Mouse (Mus musculus) thymus, postnatal 10 days (tissue): Measurements from ENCODE around the gene Atp6v0d1.
"Not testable (repeated sequence)": the region's sequence is repeated elsewhere in the genome, so short reads cannot be mapped to it uniquely, and the experiment has no call there.

Source experiments
- DNase-seq, 2 experiments: peaks; one replicate each; pipeline ENCODE4 v3.0.0; 2021; ENCODE audit warnings: low spot score in 2 of 2

Gene Atp6v0d1

DNA sequence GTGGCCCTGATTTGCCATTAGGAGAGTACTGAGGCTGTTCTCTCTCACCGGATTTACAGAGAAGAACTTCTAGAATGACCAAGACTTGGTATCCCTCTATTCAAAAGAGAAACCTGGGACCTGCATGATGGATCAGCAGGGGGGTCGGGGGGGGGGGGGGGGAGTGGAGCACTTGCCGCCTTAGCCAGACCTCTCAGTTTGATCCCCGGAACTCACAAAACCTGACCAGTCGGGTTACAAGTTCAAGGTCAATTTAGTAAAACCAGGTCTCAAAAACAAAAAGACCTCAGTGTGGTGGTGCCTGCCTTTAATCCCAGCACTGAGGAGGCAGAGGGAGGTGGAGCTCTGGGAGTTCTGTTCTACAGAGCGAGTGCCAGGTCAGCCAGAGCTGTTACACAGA, 8.9 kb upstream of the Atp6v0d1 start:
- DNase-seq = no peak

DNA sequence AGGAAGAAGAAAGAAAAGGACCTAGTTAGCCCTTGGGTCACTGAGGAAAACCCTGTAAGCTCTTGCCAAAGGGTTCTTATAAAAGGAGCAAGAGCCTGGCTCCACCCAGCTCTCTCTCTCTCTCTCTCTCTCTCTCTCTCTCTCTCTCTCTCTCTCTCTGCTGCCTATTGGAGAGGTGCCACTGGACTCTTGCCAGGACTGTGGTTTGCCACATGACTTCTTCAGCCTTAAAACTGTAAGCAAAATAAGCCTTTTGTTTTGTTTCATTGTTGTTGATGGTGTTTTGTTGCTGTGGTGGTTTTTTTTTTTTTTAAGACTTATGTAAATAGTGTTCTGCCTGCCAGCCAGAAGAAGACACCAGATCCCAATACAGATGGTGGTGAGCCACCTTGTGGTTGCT, 7.6 kb upstream of the Atp6v0d1 start:
- DNase-seq = no peak

DNA sequence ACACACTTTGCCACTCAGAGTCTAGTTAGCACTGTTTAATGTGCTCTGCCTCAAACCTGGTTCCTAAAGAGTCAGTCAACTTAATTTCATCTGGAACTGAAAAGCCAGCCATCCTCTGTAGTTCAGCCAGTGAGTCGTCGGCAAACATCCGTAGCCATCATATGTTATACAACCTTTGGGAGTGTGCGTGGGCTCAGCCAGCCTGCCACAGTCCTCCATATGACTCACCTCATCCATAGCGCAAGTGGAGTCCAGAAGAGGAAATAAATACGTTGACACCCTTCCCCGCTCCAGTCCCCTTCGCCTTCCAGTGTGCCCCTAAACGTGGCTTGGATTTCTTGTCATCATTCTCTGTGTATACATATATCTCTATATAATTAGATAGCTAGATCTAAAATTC, 6.0 kb upstream of the Atp6v0d1 start:
- DNase-seq = no peak

DNA sequence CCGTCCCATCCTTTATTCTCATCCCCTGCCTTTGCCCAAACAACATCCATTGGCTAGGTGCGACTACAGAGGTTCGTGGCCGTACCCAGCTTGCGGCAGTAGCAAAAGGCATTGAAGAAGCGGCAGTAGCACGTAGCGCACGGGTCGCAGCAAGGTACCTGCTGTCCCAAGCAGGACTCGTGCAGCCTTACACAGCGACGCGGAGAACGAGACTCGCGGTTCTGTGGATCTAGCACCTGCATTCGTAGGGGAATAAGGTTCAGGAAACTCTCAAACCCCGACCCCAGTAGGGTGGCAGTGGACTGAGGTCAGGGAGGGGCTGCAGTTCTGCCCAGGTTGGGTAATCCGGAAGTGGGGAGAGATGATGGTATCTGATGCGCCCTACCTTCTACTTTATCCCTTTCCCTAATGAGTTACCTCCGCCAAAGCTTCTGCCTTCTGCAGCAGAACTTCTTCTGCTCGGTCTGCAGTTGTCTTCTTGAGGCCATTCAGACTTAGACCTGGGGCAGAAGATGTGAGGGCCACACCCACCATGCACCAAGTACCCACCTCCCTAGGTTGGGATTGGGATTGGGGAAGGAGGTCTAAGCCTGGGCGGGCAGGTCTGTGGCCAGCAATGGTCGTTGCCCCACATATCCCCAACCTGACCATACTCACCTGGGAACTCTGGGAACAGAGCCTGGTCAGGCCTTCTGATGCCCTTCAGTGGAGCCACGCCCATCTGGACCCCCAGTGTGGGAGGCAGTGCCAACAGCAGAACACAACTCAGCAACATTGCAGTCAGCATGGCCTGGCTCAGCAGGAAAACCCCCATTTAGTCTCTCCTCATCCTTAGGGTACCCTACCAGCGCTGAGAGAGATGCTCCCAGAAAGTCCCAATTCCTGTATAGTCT, 1.1 kb upstream of the Atp6v0d1 start:
- peak; percentile 23 to 34 for DNase-seq

DNA sequence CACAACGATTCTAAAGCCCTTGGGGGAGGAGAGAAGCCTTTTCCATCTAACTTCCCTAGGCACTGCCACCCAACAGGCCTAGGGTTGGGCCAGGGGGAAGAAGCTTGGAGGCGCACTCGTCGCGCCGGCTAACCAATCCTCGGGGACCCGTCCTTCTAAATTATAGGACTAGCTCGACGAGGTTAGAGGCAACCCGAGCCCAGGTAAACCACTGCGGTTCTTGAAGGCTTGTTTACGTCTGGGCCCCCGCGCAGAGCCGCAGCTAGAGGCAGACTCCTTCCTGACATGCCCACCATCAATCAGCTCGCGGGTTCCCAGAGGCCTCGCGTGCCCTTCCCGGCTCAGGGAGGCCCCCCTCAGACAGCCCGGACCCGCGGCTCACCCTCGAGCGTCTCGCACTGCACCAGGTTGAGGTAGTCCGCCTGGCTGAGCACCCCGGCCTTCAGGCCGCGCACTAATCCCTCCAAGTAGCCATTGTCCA, 406 bp downstream of the Atp6v0d1 start:
- peak in 1 of 2 experiments; percentile 59 for DNase-seq

DNA sequence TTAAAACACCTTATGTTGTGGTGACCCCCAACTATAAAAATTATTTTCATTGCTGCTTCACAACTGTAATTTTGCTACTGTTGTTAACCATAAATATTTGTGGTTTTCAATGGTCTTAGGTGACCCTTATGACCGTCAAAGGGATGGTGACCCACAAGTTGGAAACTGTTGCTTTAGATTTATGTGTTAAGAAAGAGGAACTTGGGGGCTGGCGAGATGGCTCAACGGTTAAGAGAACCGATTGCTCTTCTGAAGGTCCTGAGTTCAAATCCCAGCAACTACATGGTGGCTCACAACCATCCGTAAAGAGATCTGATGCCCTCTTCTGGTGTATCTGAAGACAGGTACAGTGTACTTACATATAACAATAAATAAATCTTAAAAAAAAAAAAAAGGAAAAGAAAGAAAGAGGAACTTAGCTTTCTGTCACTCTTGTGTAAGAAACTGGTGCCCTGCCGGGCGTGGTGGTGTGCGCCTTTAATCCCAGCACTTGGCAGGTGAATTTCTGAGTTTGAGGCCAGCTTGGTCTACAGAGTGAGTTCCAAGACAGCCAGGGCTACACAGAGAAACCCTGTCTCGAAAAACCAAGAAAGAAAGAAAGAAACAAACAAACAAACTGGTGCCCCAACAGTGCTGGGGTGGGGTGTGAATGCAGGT, 1.1 kb downstream of the Atp6v0d1 start:
- not testable (repeated sequence) for DNase-seq

DNA sequence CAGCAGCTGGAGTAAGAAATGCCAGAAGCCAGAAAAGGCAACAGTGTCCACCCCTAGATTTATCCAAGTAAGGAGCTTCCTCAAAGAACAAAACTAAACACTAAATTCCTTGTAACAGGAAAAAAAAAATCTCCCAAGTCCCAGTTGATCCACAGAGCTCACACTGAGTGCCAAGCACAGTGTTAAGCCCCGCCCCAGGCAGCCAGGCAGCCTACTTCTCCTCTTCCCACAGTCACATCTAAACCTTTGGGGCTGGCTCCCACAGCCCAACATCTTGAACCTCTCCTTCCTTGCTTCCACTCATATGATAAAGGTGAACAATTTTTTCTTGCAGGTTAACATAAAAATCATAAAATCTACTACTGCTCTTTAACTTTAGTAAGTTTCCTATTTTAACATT, 2.0 kb downstream of the Atp6v0d1 start:
- no peak for DNase-seq

DNA sequence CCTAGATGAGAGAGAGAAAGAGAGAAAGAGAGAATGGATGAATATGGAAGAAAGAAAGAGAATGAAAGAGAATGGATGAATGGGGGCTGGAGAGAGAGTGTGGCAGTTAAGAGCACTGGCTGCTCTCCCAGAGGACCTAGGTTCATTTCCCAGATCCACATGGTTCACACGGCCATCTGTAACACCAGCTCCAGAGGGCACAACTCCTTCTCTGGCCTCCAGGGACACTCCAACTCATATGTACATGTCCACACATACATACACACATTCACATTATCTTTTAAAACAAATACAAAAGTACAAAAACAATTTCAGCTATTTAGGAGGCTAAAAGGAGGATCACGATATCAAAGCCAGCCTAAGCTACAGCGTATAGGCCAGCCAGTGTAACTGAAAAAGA, 3.0 kb downstream of the Atp6v0d1 start:
- DNase-seq = no peak

DNA sequence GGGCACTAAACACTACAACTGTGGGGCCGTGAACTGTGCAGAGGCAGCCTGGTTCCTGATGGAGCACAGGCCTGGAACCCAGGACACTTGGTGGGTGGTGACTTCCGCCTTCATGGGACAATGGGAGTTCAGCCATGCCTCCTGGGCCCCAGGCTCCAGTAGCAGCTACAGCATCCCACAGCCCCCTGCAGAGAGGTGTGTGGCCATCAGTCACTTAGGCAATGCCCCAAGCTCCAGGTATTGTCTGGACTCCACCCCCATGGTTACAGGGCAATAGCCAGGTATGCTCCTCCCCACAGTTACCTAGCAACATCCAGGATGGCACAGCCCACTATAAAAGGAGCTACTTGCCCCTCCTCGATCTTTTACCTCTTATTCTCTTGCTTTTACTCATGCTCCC, 10.6 kb downstream of the Atp6v0d1 start:
- no peak for DNase-seq

DNA sequence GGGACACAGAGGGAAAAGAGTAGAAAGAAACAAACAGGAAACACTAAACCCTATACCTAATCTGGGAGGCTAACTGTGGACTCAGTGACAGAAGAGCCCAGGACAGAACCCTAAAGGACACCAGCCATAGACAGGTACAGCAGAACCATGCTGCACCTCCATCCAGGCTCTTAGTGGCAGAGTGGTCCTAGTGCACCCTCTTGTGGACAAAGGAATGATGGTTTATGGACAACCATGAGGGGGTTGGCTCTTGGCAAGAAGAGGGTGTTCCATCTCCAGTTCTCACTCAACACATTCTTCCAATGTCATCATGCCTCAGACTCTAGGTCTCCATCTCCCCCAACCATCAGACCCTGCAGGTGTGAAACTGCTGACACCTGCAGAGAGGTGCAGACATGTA, 11.8 kb downstream of the Atp6v0d1 start:
- peak; percentile 11 to 52 for DNase-seq

DNA sequence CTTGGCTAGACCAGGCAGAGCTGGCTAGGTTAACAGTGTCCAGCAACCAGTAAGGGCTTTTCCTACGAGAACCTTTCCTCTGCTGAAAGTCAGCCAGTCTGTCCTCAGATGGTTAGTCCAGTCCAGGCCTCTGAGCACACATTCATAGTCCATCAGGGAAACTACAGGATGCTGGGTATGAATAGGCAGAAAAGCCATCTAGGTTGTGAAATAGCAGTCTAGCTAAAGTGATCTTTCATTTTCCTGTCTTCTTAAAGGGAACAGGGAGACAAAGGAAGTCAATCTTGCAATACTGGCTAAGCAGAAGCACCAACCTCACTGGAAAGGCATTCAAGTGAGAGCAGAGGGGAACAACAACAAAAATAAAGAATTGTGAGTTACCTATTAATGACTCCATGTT, 13.0 kb downstream of the Atp6v0d1 start:
- no peak for DNase-seq

DNA sequence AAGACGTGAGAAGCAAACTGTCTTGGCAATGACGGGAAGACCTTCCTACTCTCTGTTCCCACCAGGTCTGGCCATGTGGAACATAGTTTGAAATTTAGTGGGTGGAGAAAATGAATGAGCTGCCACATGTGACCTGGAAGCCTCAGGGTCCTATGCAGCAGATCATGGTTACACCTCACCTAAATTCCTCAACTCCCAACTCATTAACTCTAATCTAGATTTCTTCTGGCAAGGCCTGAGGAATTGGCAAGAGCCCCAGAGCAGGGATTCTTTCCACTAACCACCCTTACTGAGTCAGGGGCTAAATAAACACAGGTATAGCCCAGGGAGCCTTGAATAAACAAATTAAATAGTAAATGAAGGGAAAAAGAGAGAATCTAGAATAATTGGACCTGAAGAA, 13.8 kb downstream of the Atp6v0d1 start:
- no peak for DNase-seq

DNA sequence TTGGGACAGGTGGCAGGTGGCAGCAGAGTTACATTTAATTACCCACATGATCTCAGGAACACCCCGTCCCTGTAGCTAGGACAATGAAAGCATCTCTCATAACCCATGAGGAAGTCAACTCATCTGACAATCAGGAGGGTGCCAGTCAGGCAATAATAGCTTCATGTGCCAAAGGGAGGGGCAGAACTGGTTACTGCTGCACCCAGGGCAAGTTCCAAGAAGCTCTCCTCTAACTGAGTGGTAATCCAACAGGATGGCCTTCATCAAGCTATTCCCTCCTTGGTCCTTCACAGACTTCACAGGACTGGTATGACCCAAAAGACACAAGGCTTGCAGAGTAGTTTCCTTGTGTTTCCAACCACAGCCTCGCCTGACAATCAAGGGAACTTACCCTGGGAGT, 15.8 kb downstream of the Atp6v0d1 start:
- no peak for DNase-seq

DNA sequence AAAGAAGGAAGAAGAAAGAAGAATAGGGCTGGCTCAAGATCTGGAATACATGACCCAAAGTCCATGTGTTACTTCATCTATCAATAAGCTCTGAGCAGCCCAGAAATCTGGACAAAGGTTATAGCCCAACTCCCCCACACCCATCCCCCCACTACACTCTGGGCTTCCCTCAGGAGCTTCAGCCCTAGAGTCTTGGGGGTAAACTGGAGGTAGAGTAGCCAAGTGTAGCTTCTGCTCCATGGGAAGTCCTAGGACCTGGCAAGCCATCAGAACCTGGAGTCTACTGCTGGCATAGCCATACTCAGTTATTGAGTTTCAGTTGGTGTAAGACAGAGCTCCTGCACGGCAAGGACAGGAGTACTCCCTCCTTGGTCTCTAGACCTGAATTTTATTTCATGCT, 16.3 kb downstream of the Atp6v0d1 start:
- no peak for DNase-seq

DNA sequence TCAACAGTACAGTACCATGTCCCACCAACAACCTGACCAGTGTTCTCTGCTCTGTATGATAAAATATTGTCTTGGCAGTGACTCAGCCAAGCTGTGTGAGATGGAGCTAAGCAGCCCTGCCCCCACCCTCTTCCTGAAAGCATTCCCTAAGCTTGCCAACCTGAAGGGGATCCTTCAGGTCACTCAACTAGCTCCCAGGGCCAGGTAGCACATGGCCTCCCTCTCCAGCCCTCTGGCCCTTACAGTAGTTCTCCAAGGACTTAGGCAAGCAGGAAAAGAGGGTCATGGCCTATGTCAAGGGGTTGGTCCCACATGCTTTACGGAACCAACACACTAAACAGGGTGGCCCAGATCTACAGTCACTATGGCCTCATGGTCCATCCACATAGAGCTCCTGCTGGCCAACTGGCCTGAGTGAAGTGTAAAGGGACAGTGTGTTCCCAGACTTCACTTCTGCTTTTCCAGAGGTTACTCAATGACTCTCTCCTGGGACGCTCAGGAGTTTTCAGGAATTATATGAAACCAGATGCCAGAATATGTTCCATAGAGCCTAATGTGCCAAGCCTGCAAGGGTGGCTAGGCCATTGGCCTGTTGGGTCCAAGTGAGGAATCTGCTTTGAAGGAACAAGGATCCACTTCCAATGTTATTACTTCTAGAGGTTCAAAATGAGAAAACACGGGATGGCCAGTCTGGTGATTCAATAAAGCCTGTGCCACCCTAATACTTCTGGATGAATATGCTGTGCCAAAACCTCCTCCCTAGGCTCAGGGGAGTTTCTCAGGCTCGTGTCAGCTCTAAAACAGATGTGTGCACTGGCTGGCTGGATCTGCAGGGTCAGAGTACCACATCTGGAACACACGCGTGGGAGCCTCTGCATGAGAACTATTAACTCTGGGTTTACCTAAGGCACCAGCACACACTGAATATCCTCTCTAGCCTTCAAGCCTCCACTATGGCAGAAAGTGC, 19.2 kb downstream of the Atp6v0d1 start:
- DNase-seq = no peak

DNA sequence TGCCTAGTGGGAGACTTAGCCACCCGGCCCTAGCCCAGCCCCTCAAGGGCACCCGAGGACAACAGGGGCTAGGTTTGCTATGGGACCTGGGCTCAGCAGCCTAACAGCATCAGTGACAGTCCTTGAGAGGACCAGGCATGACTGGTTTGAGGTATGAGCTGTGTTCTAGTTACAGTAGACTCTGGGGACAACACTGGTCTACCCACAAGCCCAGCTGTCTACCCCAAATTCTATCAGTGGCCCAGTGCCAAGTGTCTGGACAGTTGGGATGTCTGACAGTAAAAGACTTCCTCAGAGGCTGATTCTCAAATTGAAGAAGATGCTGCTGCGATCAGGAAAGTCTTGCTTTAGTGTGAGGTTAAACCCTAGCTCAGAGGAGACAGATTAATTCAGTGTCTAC, 20.6 kb downstream of the Atp6v0d1 start:
- no peak for DNase-seq

DNA sequence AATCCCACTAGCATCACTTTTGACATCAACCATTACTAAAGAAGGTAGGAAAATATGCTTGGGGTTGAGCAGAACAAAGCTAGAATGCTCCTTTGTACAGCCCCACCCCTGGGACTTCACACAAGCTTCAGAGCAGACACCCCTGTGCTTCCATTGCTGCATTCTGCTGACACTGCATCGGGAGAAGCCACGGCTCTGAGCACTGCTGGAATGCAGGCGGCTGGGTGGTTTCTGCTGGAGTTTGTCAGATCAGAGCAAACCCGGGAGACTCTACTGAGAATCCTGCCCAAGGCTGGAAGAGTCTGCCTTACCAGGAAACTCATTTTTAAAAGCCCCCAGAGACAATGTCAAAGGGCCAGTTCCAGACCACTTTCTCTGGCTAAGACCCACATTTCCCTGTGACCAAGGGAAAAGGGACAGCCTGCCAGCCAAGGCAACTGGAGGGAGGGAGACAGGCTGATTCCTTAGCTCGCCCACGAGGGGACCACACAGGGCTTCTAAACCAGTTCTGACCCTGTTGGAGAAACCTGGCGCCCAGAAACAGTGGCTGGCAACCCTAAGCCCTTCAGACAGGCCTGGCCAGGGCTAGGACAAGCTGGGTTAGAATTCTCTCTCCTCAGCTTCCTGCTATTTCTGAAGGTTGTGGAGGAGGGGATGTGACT, 21.2 kb downstream of the Atp6v0d1 start:
- no peak for DNase-seq

DNA sequence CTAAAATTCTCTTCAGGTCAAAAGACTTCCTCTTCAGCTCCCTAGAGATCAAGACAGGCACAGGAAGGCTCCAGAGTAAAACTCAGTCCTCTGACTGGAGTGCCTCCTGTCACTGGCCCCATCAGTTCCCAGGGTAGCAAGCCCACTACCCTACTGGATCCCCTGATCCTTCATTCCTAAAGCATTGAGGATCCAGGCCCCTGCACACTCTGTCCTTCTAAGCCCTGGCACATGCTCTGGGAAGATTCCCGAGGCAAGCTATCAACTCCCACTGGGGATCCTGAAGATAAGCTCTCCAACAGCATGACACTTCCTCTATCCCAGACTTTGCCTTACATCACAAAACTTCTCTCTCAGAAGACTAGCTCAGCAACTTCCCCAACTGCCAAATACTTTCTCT, 22.1 kb downstream of the Atp6v0d1 start:
- DNase-seq = no peak

DNA sequence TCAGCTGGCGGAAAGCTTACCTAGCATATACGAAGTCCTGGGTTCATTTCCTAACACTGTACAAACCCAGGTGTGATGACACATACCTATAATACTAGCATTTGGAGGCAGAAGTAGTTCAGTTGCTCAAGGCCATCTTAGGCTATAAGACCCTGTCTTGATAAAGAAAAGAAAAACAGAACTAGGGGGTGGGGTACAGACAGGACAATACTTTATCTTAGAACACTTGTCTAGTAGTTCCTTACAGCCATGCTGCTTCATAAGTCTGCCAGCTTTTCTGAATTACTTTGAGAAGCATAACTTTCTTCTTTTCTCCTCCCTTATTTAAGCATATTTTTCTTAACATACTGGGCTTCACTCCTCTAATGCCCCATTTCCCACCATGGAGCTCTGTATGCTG, 23.0 kb downstream of the Atp6v0d1 start:
- DNase-seq = no peak

DNA sequence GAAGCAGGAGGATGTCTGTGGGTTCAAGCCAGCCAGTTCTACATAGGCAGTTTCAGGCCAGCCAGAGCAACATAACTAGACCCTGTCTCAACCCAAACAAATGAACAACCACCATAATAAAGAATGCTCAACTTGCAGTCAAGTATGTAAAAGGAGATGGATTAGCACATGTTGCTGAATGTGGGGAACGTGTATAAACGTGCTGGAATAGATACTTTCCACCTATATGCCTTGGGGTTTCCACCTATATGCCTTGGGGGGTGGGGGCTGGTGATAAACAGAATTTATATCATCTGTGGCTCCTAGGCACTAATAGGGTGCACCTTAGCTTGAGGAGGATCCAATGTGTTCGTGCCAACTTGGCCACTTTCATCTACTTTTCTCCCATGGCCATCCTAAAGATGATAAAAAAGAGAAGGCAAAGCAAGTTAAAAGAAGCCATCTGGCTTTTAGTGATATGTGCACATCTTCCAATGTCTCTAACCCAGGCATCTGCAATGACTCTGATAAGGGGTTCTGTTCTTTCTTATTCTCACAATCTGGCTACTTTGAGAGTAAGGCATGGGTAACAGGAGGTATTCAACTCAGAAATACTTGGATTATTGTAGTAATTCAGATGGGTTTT, 23.7 kb downstream of the Atp6v0d1 start:
- DNase-seq = no peak

DNA sequence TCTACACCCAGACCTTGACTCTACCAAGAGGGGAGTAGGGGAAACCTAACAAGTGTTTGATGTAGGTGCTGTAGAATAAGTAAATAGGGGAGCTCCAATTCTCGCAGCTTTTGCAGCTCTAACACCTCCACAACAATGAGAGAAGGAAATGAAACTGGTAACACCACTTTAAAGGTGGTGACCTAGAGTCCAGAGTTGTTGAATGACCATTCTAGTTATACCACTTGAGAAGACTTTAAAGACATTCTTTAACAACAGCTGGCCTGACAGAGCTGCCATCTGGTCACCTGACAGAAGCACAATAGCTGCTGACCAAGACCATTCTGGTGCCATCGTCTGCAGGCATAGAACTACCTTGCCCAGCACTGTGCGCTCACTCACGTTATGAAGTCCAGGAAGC, 26.9 kb downstream of the Atp6v0d1 start:
- no peak for DNase-seq
